Mouse (Mus musculus) embryonic facial prominence, embryonic 12.5 days (tissue): ENCODE data around the gene Spen. TPM values are rescaled to one million over a fixed set of nuclear protein-coding genes. Genes with fewer than 3 reads are reported as not detected.

Source experiments
- ATAC-seq: fragments of 200-750 bp; cut with Nextera tagmentation; 2 replicates; pipeline ENCODE4 v1.8.0; 2017; ENCODE audit not compliant: insufficient number of reproducible peaks, insufficient read depth, low FRiP score, low TSS enrichment
- H3K27ac ChIP-seq: fragments of 300-500 bp; sonication (generic); 2 replicates; pipeline ENCODE4 v1.5.1; 2016; ENCODE audit warnings: mild to moderate bottlenecking
- H3K27me3 ChIP-seq: fragments of 300-500 bp; sonication (generic); 2 replicates; pipeline ENCODE4 v1.6.1; 2016; ENCODE audit warnings: mild to moderate bottlenecking, moderate library complexity
- H3K36me3 ChIP-seq: fragments of 300-500 bp; sonication (generic); 2 replicates; pipeline ENCODE4 v1.6.1; 2016; ENCODE audit warnings: mild to moderate bottlenecking
- H3K4me1 ChIP-seq: fragments of 300-500 bp; sonication (generic); 2 replicates; pipeline ENCODE4 v1.6.1; 2016
- H3K4me2 ChIP-seq: fragments of 300-500 bp; sonication (generic); replicated peaks from 2 replicates; pipeline ENCODE4 v1.6.1; 2016; ENCODE audit warnings: mild to moderate bottlenecking, moderate library complexity
- H3K4me3 ChIP-seq: fragments of 300-500 bp; sonication (generic); 2 replicates; pipeline ENCODE4 v1.5.1; 2016; ENCODE audit warnings: mild to moderate bottlenecking
- H3K9ac ChIP-seq: fragments of 300-500 bp; sonication (generic); 2 replicates; pipeline ENCODE4 v1.6.1; 2016; ENCODE audit warnings: mild to moderate bottlenecking, moderate library complexity
- H3K9me3 ChIP-seq: fragments of 300-500 bp; sonication (generic); 2 replicates; pipeline ENCODE4 v1.6.1; 2016; ENCODE audit warnings: mild to moderate bottlenecking, moderate library complexity
- WGBS: fragments of 180-500 bp; shearing (Covaris S2); methylation state at CpG from one replicate; pipeline ENCODE4 v1.1.7; 2016; 5-methylcytosine and 5-hydroxymethylcytosine counted together
- polyA plus RNA-seq: library from polyadenylated mRNA; unstranded; fragments of >200 nt; fragmentation: Nextera tagmentation; extraction: Ambion mirVana; gene quantifications from 2 replicates; pipeline ENCODE4 v1.2.1, GENCODE M21; 2016

The Spen gene
- polyA plus RNA-seq, 1 experiment from 2014 or later = 15.0 TPM

DNA sequence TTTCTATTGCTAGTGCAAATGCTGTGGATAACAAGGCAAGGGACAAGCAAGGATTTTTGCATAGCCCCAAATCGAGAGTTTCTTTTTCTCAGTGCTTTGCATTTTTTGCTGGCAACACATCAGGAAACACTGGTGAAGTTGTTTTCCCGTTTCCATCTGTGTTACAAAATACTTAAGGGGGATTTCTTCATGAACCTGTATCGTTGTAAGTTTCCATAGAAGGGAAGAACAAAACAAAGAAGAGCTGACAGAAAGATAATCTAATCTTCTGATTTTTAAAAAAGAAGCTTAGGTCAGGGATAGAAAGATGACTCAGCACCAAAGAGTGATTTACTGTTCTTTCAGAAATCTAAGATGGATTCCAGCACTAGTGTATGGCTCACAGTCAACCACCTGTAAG is 2.4 kb upstream of the Spen start:
- Histone ChIP-seq H3K9ac (no peak overlapping the region), H3K27ac (no peak overlapping the region), H3K36me3 (no peaks in the 10 kb centered on the region), H3K27me3 (no peaks in the 10 kb centered on the region), H3K4me3 (no peak overlapping the region), H3K4me2 (no peak overlapping the region), H3K9me3 (no peaks in the 10 kb centered on the region), H3K4me1 (0 out of 2 replicates have a peak, but pooled peaks cover 1% of the 10 kb centered on the region)
- ATAC-seq = no peak
- 75% methylated on average over 3 of the region's 3 CpGs for whole genome bisulfite sequencing

DNA sequence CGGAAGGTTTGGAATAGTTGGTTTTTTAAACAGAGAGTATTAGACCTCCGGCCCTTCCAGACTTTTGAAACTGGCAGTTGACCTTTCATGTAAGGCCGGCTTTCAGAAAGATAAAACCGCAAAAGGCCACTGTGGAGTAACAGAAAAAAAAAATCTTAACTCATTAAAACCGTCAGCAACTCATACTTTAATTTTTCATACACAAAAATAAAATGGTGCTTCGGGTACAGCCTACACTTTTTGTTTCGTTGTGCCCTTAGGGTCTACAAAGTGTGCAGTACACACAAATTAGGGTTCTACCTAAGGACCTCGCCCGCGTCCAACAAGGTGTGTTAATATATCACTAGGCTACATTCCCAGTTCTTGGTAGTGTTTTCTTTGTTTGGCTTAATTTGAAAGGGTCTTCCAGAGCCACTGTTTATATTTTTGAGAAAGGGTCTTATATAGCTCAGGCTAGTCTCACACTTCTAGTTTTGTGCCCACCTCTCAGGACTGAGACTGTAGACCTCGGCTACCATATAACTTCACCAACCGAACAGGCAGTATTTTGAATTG is 893 bp upstream of the Spen start:
- Histone ChIP-seq H3K4me2 (peak overlapping the region; percentile 93), H3K27me3 (no peaks in the 10 kb centered on the region), H3K4me1 (peaks cover 15% of the 10 kb centered on the region)

GRCm38 (mm10) chr4:141537706-141538407 is 540 bp downstream of the Spen start:
- H3K27ac ChIP-seq = peak overlapping the region; percentile 97
- H3K9ac ChIP-seq = peak overlapping the region; percentile 97
- WGBS = 0% methylated on average over 79 of the region's 101 CpGs
- peaks cover 20% of the 10 kb centered on the region for H3K4me1 ChIP-seq
- H3K36me3 ChIP-seq = no peaks in the 10 kb centered on the region
- H3K9me3 ChIP-seq = no peaks in the 10 kb centered on the region
- H3K27me3 ChIP-seq = no peaks in the 10 kb centered on the region
- peak overlapping the region; percentile 85 for H3K4me3 ChIP-seq
- peak overlapping the region; percentile 93 for H3K4me2 ChIP-seq
- ATAC-seq = no peak; the same call in 1 of the 2 replicates

More for the DNA sequence above, 893 bp upstream of the Spen start:
- Histone ChIP-seq H3K9me3 (no peaks in the 10 kb centered on the region), H3K27ac (peak overlapping the region; percentile 97), H3K36me3 (no peaks in the 10 kb centered on the region), H3K4me3 (peak overlapping the region; percentile 85), H3K9ac (peak overlapping the region; percentile 97)
- ATAC-seq = no peak
- WGBS = 50% methylated on average over 12 of the region's 12 CpGs

DNA sequence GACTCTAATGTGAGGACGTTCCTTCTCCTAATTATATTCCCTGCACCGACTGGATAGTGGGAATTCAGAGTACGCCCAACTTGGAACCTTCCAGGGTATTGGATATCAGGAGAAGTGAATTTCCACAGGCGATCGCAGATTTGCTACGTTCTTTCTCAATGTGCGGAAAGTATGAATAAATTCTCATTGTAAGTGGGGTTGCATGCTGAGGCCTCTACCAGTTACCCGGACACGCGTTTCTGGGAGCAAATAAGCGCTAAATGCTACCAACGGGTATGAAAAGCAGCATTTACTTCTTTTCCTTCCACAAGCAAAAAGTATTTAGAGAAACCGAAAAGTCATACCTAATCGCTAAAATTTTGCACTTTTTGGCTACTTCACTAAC is 1.2 kb downstream of the Spen start:
- peak overlapping the region; percentile 93 for H3K4me2 ChIP-seq
- H3K9ac ChIP-seq = peak overlapping the region; percentile 97
- ATAC-seq = no peak
- peak overlapping the region; percentile 77 for H3K27ac ChIP-seq
- peaks cover 20% of the 10 kb centered on the region for H3K4me1 ChIP-seq
- under 1% methylated on average over 14 of the region's 14 CpGs for WGBS
- H3K9me3 ChIP-seq = no peaks in the 10 kb centered on the region
- H3K36me3 ChIP-seq = no peaks in the 10 kb centered on the region
- no peaks in the 10 kb centered on the region for H3K27me3 ChIP-seq
- H3K4me3 ChIP-seq = peak overlapping the region; percentile 85

- Histone ChIP-seq H3K9me3 (no peaks in the 10 kb centered on the region), H3K4me1 (peaks cover 20% of the 10 kb centered on the region), H3K36me3 (no peaks in the 10 kb centered on the region), H3K4me3 (peak overlapping the region; percentile 85), H3K9ac (peak overlapping the region; percentile 97), H3K27ac (peak overlapping the region; percentile 77), H3K27me3 (no peaks in the 10 kb centered on the region), H3K4me2 (peak overlapping the region; percentile 93)
- WGBS = under 1% methylated on average over 60 of the region's 61 CpGs
- ATAC-seq = peak; percentile 44; the same call in 1 of the 2 replicates
These were observed 1.8 kb downstream of the Spen start for GRCm38 (mm10) chr4:141536291-141537225.

GRCm38 (mm10) chr4:141534947-141535680 is 3.3 kb downstream of the Spen start:
- Histone ChIP-seq H3K27ac (peak overlapping the region; percentile 77; the same call in 1 of the 2 replicates), H3K4me3 (peak overlapping the region; percentile 85; the same call in 1 of the 2 replicates), H3K4me2 (peak overlapping the region; percentile 93), H3K36me3 (no peaks in the 10 kb centered on the region; the same call in 1 of the 2 replicates), H3K27me3 (no peaks in the 10 kb centered on the region), H3K4me1 (peaks cover 24% of the 10 kb centered on the region), H3K9ac (no peak overlapping the region), H3K9me3 (no peaks in the 10 kb centered on the region)
- 25% methylated on average over 9 of the region's 11 CpGs for WGBS
- ATAC-seq = no peak

- H3K4me3 ChIP-seq = no peak overlapping the region
- no peaks in the 10 kb centered on the region for H3K9me3 ChIP-seq
- H3K9ac ChIP-seq = no peak overlapping the region
- peaks cover 24% of the 10 kb centered on the region for H3K4me1 ChIP-seq
- peaks cover 9% of the 10 kb centered on the region for H3K36me3 ChIP-seq
- no peak for ATAC-seq
- no peak overlapping the region for H3K27ac ChIP-seq
- no peaks in the 10 kb centered on the region for H3K27me3 ChIP-seq
- 76% methylated on average over 15 of the region's 15 CpGs for WGBS
- no peak overlapping the region for H3K4me2 ChIP-seq
These were observed 7.4 kb downstream of the Spen start for GRCm38 (mm10) chr4:141530979-141531378.

DNA sequence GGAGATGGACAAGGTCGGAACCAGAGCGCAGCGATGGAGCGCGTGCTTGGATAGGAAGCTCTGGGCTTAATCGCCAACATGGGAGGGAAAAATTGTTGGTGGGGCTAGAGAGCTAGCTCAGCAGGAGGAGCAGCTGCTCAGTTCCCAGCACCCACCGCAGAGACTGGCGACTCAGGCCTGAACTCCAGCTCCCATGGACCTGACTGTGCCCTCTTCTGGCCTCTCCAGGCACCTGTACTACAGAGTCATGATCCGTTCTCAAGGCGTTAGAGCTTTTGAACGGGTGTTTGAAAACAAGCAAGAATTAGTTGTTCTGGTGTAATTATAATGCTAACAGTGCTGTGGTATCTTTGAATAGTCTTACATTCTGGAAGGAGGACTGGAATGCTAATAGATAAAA is 9.5 kb downstream of the Spen start:
- ATAC-seq = no peak

DNA sequence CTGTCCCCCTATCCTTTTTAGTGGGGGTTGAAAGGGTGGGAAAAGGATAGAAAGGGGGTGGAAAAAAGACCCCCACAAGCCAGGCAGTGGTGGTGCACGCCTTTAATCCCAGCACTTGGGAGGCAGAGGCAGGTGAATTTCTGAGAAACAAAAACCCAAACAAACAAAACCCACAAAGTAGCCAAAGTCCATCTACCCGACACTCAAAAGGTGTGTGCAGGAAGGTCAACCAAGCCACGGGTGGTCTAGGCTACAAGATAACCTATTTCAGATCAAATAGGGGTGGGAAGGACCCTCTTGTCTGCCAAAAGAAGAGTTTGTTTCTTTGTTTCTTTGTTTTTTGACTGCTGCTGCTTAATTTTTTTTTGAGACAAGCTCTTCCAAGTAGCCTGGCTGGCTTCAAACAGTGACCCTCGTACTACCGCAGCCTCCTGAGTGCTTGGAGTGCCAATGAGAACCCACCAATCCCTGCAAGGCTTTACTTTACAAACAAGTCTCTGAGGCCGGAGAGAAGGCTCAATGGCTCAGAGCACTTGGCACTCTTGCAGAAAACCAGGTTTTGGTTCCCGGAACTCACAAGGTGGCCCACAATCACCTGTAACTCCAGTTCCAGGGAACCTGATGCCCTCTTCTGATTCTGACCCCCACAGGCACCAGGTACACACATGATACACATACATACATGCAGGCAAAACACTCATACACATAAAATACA is 11.3 kb downstream of the Spen start:
- H3K27ac ChIP-seq = no peak overlapping the region
- peaks cover 10% of the 10 kb centered on the region for H3K36me3 ChIP-seq
- H3K9ac ChIP-seq = no peak overlapping the region
- 0 out of 2 replicates have a peak, but pooled peaks cover 9% of the 10 kb centered on the region for H3K4me1 ChIP-seq
- H3K4me3 ChIP-seq = no peak overlapping the region
- ATAC-seq = no peak
- no peaks in the 10 kb centered on the region for H3K27me3 ChIP-seq
- H3K4me2 ChIP-seq = no peak overlapping the region
- H3K9me3 ChIP-seq = 0 out of 2 replicates have a peak, but pooled peaks cover under 1% of the 10 kb centered on the region
- WGBS = 80% methylated on average over 7 of the region's 7 CpGs

More for the DNA sequence above, 9.5 kb downstream of the Spen start:
- H3K27me3 ChIP-seq = no peaks in the 10 kb centered on the region
- H3K36me3 ChIP-seq = peaks cover 9% of the 10 kb centered on the region
- H3K9me3 ChIP-seq = no peaks in the 10 kb centered on the region
- H3K4me3 ChIP-seq = no peak overlapping the region
- no peak overlapping the region for H3K9ac ChIP-seq
- 0 out of 2 replicates have a peak, but pooled peaks cover 10% of the 10 kb centered on the region for H3K4me1 ChIP-seq
- no peak overlapping the region for H3K4me2 ChIP-seq
- 90% methylated on average over 11 of the region's 11 CpGs for WGBS
- no peak overlapping the region for H3K27ac ChIP-seq

- WGBS = 74% methylated on average over 2 of the region's 2 CpGs
- H3K4me2 ChIP-seq = no peak overlapping the region
- H3K27ac ChIP-seq = no peak overlapping the region
- ATAC-seq = no peak
- no peak overlapping the region for H3K4me3 ChIP-seq
- 0 out of 2 replicates have a peak, but pooled peaks cover 6% of the 10 kb centered on the region for H3K9me3 ChIP-seq
- 0 out of 2 replicates have a peak, but pooled peaks cover 8% of the 10 kb centered on the region for H3K4me1 ChIP-seq
- H3K9ac ChIP-seq = no peak overlapping the region
- H3K27me3 ChIP-seq = no peaks in the 10 kb centered on the region
- peaks cover 21% of the 10 kb centered on the region for H3K36me3 ChIP-seq
These were observed 12.5 kb downstream of the Spen start for GRCm38 (mm10) chr4:141525940-141526339.
